Mouse (Mus musculus) heart, embryonic 16.5 days (tissue): ENCODE data around the gene Dao. TPM values are rescaled to one million over a fixed set of nuclear protein-coding genes. Genes with fewer than 3 reads are reported as not detected.

Experiments used
- ATAC-seq: fragments of 200-750 bp; cut with Nextera tagmentation; replicated peaks from 2 replicates; pipeline ENCODE4 v1.8.0; 2017; ENCODE audit warnings: moderate number of reproducible peaks; ENCODE audit not compliant: insufficient read depth, low FRiP score; ENCODE audit errors: extremely low read depth
- H3K27ac ChIP-seq: fragments of 300-500 bp; sonication (generic); 2 replicates; pipeline ENCODE4 v1.5.1; 2014; ENCODE audit warnings: mild to moderate bottlenecking, low read length, control low read depth, moderate library complexity
- H3K27me3 ChIP-seq: fragments of 300-500 bp; sonication (generic); 2 replicates; pipeline ENCODE4 v1.6.1; 2014; ENCODE audit warnings: low read length, mixed read lengths; ENCODE audit not compliant: control insufficient read depth, insufficient read depth
- H3K36me3 ChIP-seq: fragments of 300-500 bp; sonication (generic); 2 replicates; pipeline ENCODE4 v1.6.1; 2014; ENCODE audit not compliant: control insufficient read depth, insufficient read depth
- H3K4me1 ChIP-seq: fragments of 300-500 bp; sonication (generic); 2 replicates; pipeline ENCODE4 v1.6.1; 2014; ENCODE audit warnings: low read length, mixed read lengths; ENCODE audit not compliant: control insufficient read depth, insufficient read depth
- H3K4me2 ChIP-seq: fragments of 300-500 bp; sonication (generic); 2 replicates; pipeline ENCODE4 v1.6.1; 2014; ENCODE audit warnings: low read depth, mild to moderate bottlenecking, control low read depth, low read length
- H3K4me3 ChIP-seq: fragments of 300-500 bp; sonication (generic); 2 replicates; pipeline ENCODE4 v1.5.1; 2014; ENCODE audit warnings: mild to moderate bottlenecking, control low read depth, low read length
- H3K9ac ChIP-seq: fragments of 300-500 bp; sonication (generic); 2 replicates; pipeline ENCODE4 v1.6.1; 2014; ENCODE audit warnings: low read length, control low read depth
- H3K9me3 ChIP-seq: fragments of 300-500 bp; sonication (generic); replicated peaks from 2 replicates; pipeline ENCODE4 v1.6.1; 2016; ENCODE audit warnings: low read length; ENCODE audit not compliant: control insufficient read depth
- WGBS: fragments of 180-500 bp; shearing (Covaris S2); extraction: QIAGEN DNeasy Blood & Tissue Kit; methylation state at CpG from one replicate; pipeline ENCODE4 v1.1.7; 2014; 5-methylcytosine and 5-hydroxymethylcytosine counted together
- polyA plus RNA-seq: library from polyadenylated mRNA; unstranded; fragments of >200 nt; fragmentation: Nextera tagmentation; extraction: Ambion mirVana; gene quantifications from 2 replicates; pipeline ENCODE4 v1.2.1, GENCODE M21; 2015

Gene Dao
- polyA plus RNA-seq, 1 experiment from 2014 or later = not detected

DNA sequence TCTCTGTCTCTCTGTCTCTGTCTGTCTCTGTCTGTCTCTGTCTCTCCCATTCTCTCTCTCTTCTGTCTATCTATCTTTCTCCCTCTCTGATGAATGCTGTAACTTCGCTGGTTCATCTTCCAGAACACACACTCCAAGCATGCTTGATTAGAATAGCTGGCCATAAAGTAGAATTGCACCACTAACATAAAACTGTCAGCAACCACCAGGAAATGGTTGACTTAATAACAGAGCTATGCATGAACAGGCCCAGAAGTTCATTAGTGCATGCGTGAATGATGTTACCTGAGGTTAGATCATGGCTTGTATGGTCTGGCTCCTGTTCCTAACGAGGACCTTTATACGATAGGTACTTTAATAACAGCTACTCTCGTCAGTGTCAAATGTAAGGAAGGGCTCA lies 1.6 kb downstream of the Dao start:
- Histone ChIP-seq H3K36me3 (no peaks in the 10 kb centered on the region), H3K27me3 (no peaks in the 10 kb centered on the region), H3K4me3 (no peak overlapping the region), H3K4me2 (no peak overlapping the region), H3K9ac (no peak overlapping the region), H3K9me3 (no peaks in the 10 kb centered on the region), H3K27ac (no peak overlapping the region), H3K4me1 (no peaks in the 10 kb centered on the region)
- ATAC-seq = no peak
- WGBS = 79% methylated on average over 5 of the region's 5 CpGs

DNA sequence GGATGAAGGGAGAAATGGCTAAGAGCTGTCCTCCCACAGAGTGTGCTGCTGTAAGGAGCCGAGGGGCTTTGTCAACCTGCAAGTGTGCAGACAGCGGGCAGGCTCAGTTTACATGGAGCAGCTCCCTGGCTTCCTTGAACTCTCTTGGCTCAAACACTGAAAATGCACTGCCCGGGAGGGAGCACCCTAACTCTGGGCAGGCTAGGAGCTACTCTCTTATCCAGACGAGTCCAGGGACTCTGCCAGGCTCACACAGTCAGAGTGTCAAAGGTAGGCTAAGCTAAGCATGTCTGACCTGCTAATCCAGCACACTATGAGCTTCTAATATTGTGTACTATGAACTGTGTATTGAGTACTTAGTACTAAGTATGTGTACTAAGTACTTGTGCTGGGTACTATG lies 3.5 kb downstream of the Dao start:
- Histone ChIP-seq H3K4me3 (no peak overlapping the region), H3K36me3 (no peaks in the 10 kb centered on the region), H3K27me3 (no peaks in the 10 kb centered on the region), H3K27ac (no peak overlapping the region), H3K9me3 (no peaks in the 10 kb centered on the region), H3K4me2 (no peak overlapping the region), H3K4me1 (no peaks in the 10 kb centered on the region), H3K9ac (no peak overlapping the region)
- 69% methylated on average over 4 of the region's 4 CpGs for WGBS
- no peak for ATAC-seq

DNA sequence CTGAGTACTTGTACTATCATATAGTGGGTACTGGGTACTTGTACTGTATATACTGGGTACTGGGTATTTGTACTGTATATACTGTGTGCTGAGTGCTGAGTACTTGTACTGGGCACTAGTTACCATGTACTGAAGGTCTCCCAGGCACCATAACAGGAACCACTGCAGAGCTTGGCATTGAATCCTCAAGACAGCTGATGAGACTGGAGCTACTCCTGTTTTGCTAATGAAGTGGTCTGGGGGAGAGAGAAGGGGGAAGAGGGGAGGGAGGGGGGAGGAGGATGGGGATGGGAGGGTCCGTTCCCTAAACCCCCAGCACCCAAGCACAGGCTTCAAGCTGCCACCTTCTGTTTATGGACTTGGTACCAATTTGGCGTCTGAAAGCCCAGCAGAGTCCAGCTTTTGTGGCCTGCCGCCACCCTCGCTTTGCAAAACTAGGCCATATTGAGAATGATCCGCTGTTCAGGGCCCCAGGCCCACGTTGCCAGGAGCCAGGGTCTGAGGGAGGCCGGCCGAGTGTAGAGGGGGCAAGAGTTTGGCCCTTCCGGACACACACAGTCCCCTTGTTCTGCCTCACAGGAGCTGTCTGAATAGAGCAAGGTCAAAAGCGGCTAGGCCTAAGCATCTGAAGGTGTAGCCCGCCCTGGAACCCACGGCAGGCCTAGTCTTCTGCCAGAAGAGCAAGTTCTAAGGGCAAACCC lies 4.4 kb downstream of the Dao start:
- no peak overlapping the region for H3K9ac ChIP-seq
- H3K4me1 ChIP-seq = no peaks in the 10 kb centered on the region
- WGBS = 82% methylated on average over 12 of the region's 12 CpGs
- H3K4me2 ChIP-seq = no peak overlapping the region
- H3K27me3 ChIP-seq = no peaks in the 10 kb centered on the region
- no peaks in the 10 kb centered on the region for H3K9me3 ChIP-seq
- H3K4me3 ChIP-seq = no peak overlapping the region
- H3K27ac ChIP-seq = no peak overlapping the region
- no peaks in the 10 kb centered on the region for H3K36me3 ChIP-seq
- no peak for ATAC-seq

DNA sequence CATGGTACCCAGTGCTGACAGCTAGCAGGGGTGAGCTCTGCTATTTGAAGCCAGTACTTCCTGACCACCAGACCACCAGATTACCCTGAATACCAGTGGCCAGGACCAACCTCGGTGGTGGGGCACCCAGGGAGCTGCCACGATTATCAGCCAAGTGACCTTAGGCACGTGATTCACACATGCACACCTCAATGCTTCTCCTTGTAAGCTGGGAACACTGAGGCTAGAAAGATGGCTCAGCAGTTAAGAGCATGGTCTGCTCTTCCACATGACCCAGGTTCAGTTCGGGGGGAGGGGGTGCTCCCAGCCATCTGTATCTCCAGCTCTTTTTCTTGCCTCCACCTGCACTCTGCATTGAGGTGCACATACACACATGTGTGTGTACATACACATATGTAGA lies 5.5 kb downstream of the Dao start:
- Histone ChIP-seq H3K4me3 (no peak overlapping the region), H3K27ac (no peak overlapping the region), H3K4me2 (no peak overlapping the region), H3K27me3 (no peaks in the 10 kb centered on the region), H3K9ac (no peak overlapping the region), H3K4me1 (no peaks in the 10 kb centered on the region), H3K9me3 (no peaks in the 10 kb centered on the region), H3K36me3 (no peaks in the 10 kb centered on the region)
- WGBS = 50% methylated on average over 4 of the region's 4 CpGs
- ATAC-seq = no peak

DNA sequence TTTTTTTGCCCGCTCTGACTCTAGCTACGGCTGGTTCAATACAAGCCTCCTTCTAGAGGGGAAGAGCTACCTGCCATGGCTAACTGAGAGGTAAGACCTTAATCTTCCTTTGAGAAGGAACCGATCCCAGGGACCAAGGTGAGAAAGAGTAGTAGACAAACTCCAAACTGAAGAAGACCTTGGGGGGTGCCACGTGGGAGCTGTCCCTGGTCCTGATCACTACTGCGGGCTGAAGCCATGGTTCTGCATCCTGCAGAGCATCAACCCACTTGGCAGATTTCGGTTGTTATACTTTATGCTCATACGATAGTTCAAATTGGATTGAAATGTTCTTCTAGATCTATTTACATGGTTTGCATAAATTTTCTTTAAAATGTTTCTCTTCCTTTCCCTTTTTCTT lies 11.6 kb downstream of the Dao start:
- H3K36me3 ChIP-seq = no peaks in the 10 kb centered on the region
- no peak for ATAC-seq
- H3K9ac ChIP-seq = no peak overlapping the region
- H3K9me3 ChIP-seq = no peaks in the 10 kb centered on the region
- WGBS = 62% methylated on average over 7 of the region's 7 CpGs
- no peak overlapping the region for H3K4me2 ChIP-seq
- H3K4me3 ChIP-seq = no peak overlapping the region
- H3K4me1 ChIP-seq = no peaks in the 10 kb centered on the region
- no peaks in the 10 kb centered on the region for H3K27me3 ChIP-seq
- H3K27ac ChIP-seq = no peak overlapping the region

DNA sequence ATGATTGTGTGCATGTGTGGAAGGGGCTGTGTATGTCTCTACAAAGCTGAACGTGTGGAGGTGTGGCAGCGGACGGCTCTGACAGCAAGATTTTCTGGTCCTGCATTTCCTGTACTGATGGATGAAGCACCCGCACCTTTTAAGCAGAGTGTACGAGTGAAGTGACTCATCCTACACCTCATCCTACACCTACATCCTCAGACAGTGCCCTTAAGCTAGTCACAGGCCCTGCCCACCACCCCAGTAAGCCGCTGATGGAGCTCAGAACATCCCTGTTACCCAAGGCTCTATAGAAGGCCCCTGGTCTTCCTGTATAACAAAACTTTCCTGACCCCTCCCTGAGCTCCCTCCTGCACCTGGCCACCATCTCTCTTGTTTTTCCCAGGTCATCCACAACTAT lies 20.9 kb downstream of the Dao start:
- Histone ChIP-seq H3K27ac (no peak overlapping the region), H3K4me1 (peaks cover 2% of the 10 kb centered on the region; the same call in 1 of the 2 replicates), H3K27me3 (no peaks in the 10 kb centered on the region; the same call in 1 of the 2 replicates), H3K9ac (no peak overlapping the region), H3K4me3 (no peak overlapping the region), H3K36me3 (no peaks in the 10 kb centered on the region), H3K9me3 (no peaks in the 10 kb centered on the region), H3K4me2 (no peak overlapping the region)
- 50% methylated on average over 6 of the region's 6 CpGs for WGBS
- ATAC-seq = no peak

DNA sequence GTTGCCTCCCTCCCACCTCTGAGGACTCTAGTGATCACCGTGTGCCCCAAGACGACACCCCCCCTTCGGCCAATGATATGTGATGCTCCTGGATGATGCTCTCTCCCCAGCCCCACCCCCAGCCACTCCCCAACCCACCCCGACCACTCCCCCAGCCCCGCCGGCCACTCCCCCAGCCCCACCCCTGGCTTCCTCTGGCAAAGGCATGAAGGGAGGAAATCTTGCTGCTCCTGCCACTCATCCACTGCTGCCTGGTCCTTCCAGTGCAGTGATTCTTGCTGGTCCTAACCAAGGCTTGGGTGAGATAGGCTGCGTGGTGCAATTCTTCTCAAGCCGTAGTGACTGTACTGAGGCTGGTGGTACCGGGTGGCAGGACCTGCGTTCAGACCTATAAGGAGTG lies 21.4 kb downstream of the Dao start:
- 7% methylated on average over 10 of the region's 10 CpGs for WGBS
- no peak overlapping the region for H3K4me2 ChIP-seq
- no peaks in the 10 kb centered on the region for H3K36me3 ChIP-seq
- no peaks in the 10 kb centered on the region; the same call in 1 of the 2 replicates for H3K27me3 ChIP-seq
- peaks cover 2% of the 10 kb centered on the region; the same call in 1 of the 2 replicates for H3K4me1 ChIP-seq
- ATAC-seq = no peak
- H3K9ac ChIP-seq = no peak overlapping the region
- H3K4me3 ChIP-seq = no peak overlapping the region
- no peak overlapping the region for H3K27ac ChIP-seq
- H3K9me3 ChIP-seq = no peaks in the 10 kb centered on the region

DNA sequence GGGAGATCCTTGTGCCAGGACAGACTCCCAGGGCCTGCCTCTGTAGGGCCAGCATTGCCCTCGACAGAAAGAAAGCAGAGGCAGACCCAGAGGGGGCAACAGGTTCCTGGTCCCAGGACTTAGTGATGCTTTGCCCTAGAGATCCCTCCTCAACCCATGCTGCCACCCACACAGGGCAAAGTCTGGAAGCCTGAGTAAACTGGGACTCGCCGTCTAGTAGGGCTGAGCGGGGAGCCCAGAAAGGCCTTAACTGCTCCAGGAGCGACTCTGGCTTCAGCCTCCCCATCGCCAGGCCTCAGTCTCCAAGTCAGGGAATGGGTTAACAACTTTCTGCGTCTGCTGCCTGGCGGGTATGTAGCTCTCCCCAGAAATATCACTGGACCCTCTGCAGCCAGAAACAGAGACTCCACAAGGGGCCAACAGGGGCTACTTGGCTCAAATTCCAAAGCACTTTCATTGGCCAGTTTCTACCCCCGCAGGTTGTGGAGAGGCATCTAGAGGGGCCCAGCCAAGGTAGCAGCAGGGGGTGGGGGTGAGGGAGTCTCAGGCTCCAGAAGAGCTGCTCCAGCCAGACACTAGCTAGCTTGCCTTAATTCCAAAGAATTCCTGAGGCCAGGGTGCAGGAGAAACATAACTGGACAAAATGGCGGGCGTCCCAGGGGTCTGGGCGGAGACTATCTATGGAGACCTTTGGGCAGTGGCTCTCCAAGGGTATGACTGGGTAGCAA lies 23.9 kb downstream of the Dao start:
- H3K4me3 ChIP-seq = no peak overlapping the region
- H3K4me2 ChIP-seq = no peak overlapping the region
- WGBS = 78% methylated on average over 12 of the region's 12 CpGs
- H3K4me1 ChIP-seq = peaks cover 2% of the 10 kb centered on the region; the same call in 1 of the 2 replicates
- H3K36me3 ChIP-seq = no peaks in the 10 kb centered on the region
- no peak overlapping the region for H3K27ac ChIP-seq
- no peaks in the 10 kb centered on the region for H3K9me3 ChIP-seq
- no peak for ATAC-seq
- H3K9ac ChIP-seq = no peak overlapping the region
- H3K27me3 ChIP-seq = no peaks in the 10 kb centered on the region; the same call in 1 of the 2 replicates

DNA sequence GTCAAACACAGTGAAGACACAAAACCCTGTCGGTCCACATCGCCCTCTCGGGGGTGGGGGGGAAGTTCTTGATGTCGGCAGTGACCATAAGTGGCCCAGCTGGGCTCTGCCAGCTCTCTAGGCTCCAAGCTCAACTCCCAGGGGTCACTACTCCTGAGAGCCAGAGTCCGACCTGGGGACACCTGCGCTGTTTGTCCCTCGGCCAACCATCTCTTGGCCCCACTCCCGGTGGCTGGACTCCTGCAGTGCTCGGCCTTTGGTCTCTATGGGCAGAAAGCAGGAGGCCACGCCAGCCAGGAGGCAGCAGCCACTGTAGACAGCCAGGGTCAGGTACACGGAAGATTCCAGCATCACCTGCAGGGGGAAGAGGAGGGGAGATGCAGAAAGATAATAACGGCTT lies 24.6 kb downstream of the Dao start:
- WGBS = 74% methylated on average over 12 of the region's 12 CpGs

More for the DNA sequence above, 24.6 kb downstream of the Dao start:
- no peak overlapping the region for H3K9ac ChIP-seq
- H3K27ac ChIP-seq = no peak overlapping the region
- no peaks in the 10 kb centered on the region for H3K36me3 ChIP-seq
- peaks cover 2% of the 10 kb centered on the region; the same call in 1 of the 2 replicates for H3K4me1 ChIP-seq
- no peak overlapping the region for H3K4me2 ChIP-seq
- ATAC-seq = no peak
- no peaks in the 10 kb centered on the region; the same call in 1 of the 2 replicates for H3K27me3 ChIP-seq
- H3K9me3 ChIP-seq = no peaks in the 10 kb centered on the region
- H3K4me3 ChIP-seq = no peak overlapping the region
